Mouse (Mus musculus): ENCODE results near the gene Kmt2e. TPM values are rescaled to one million over a fixed set of nuclear protein-coding genes. Genes with fewer than 3 reads are reported as not detected.
A peak's percentile ranks its signal among the peaks of the same experiment; 100 is the strongest.
"Not testable (repeated sequence)": the region's sequence is repeated elsewhere in the genome, so short reads cannot be mapped to it uniquely, and the experiment has no call there.

Gene Kmt2e
- polyA plus RNA-seq, 1 experiment from 2014 or later: 143 TPM

GRCm38 (mm10) chr5:23439857-23440256, 5.6 kb downstream of the Kmt2e start:
- Histone ChIP-seq H3K4me1 (peaks cover 11% of the 10 kb centered on the region), H3K4me3 (no peak overlapping the region), H3K4me2 (replicated peaks) (no peak overlapping the region), H3K27me3 (no peaks in the 10 kb centered on the region), H3K36me3 (no peaks in the 10 kb centered on the region), H3K27ac (replicated peaks) (no peak overlapping the region), H3K9me3 (no peaks in the 10 kb centered on the region), H3K9ac (replicated peaks) (no peak overlapping the region)
- 87% methylated on average over 3 of the region's 3 CpGs for WGBS
- ATAC-seq (ENCODE audit: low FRiP score, low read depth): no peak

DNA sequence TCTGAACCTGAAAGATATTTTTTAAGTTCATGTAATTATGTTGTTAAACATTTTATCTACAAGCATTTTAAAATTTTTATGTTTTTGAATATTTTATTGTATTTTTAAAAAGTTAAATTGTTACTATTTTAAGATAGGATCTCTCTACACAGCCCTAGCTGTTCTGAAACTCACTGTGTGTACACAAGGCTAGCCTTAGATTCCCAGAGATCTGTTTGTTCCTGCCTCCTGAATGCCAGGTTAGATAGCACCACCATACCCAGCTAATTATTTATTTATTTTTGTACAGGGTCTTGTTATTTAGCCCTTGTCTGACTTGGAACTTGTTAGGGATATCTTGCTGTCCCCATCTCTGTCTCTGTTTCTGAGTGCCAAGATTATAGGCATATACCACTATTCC, 6.3 kb downstream of the Kmt2e start:
- Histone ChIP-seq H3K9ac (replicated peaks) (no peak overlapping the region), H3K4me1 (peaks cover 11% of the 10 kb centered on the region), H3K4me2 (replicated peaks) (no peak overlapping the region), H3K27ac (replicated peaks) (no peak overlapping the region), H3K4me3 (no peak overlapping the region), H3K27me3 (no peaks in the 10 kb centered on the region), H3K9me3 (no peaks in the 10 kb centered on the region), H3K36me3 (no peaks in the 10 kb centered on the region)
- ATAC-seq (ENCODE audit: low FRiP score, low read depth): no peak

DNA sequence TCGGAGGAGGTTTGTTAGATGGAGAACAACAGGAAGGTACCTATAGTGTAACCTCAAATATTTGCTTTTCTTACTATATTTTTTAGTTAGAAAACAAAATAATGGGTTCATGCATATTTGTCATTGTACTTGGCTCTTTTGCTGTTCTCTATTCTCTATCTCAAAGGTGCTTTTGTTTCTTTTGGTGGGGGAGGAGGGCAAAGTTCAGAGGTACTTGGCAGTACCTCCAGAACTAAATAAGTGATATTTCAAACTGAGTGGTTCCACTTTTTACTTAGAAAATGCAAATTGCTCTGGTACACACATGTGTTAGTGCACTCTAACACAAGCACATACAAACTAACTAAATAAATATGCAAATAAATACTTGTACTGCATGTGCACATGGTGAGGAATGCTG, 7.7 kb downstream of the Kmt2e start:
- Histone ChIP-seq H3K4me2 (replicated peaks) (no peak overlapping the region), H3K9me3 (no peaks in the 10 kb centered on the region), H3K4me3 (no peak overlapping the region), H3K36me3 (no peaks in the 10 kb centered on the region), H3K4me1 (peaks cover 8% of the 10 kb centered on the region; the same call in 1 of the 2 replicates), H3K27me3 (no peaks in the 10 kb centered on the region), H3K27ac (replicated peaks) (no peak overlapping the region), H3K9ac (replicated peaks) (no peak overlapping the region)
- no peak for ATAC-seq (ENCODE audit: low FRiP score, low read depth)
- WGBS: 100% methylated on average over 1 of the region's 1 CpGs

GRCm38 (mm10) chr5:23444411-23444810, 10.2 kb downstream of the Kmt2e start:
- WGBS: 85% methylated on average over 4 of the region's 4 CpGs
- ATAC-seq (ENCODE audit: low FRiP score, low read depth): no peak
- H3K9ac ChIP-seq (replicated peaks): no peak overlapping the region

GRCm38 (mm10) chr5:23453561-23453960, 19.3 kb downstream of the Kmt2e start:
- 82% methylated on average over 2 of the region's 2 CpGs for WGBS
- not testable (repeated sequence) for H3K9me3 ChIP-seq; H3K4me3 ChIP-seq; H3K4me2 ChIP-seq (replicated peaks); H3K27ac ChIP-seq (replicated peaks); H3K9ac ChIP-seq (replicated peaks); ATAC-seq (ENCODE audit: low FRiP score, low read depth); H3K4me1 ChIP-seq; H3K27me3 ChIP-seq
- H3K36me3 ChIP-seq: peaks cover 23% of the 10 kb centered on the region

More at GRCm38 (mm10) chr5:23444411-23444810, 10.2 kb downstream of the Kmt2e start:
- Histone ChIP-seq H3K36me3 (no peaks in the 10 kb centered on the region), H3K9me3 (no peaks in the 10 kb centered on the region), H3K27me3 (no peaks in the 10 kb centered on the region), H3K4me2 (replicated peaks) (no peak overlapping the region), H3K27ac (replicated peaks) (no peak overlapping the region), H3K4me1 (0 out of 2 replicates have a peak, but pooled peaks cover 4% of the 10 kb centered on the region), H3K4me3 (no peak overlapping the region)

DNA sequence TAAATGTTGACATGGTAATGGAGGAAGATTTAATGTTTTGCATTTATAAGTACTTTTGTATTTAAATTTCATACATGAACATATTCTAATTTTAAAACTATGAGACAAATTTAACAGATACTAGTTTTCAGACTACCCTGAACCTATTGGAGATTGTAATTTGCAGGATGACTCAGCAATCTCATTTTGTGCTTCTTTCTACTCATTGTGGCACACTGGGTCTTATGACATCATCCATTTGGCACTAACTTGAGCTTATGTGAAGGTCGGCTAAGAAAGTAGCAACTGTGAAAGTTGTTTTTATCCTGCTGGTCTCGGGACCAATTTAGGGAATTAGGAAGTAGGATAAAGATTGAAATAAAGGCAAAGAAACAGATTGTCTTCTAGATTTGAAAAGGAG, 27.4 kb downstream of the Kmt2e start:
- Histone ChIP-seq H3K36me3 (peaks cover 21% of the 10 kb centered on the region), H3K27me3 (no peaks in the 10 kb centered on the region), H3K4me1 (no peaks in the 10 kb centered on the region), H3K9ac (replicated peaks) (no peak overlapping the region), H3K27ac (replicated peaks) (no peak overlapping the region), H3K4me3 (no peak overlapping the region), H3K9me3 (no peaks in the 10 kb centered on the region), H3K4me2 (replicated peaks) (no peak overlapping the region)
- WGBS: 62% methylated on average over 2 of the region's 2 CpGs
- no peak for ATAC-seq (ENCODE audit: low FRiP score, low read depth)

GRCm38 (mm10) chr5:23464247-23464646, 30.0 kb downstream of the Kmt2e start:
- Histone ChIP-seq H3K4me2 (replicated peaks) (no peak overlapping the region), H3K9ac (replicated peaks) (no peak overlapping the region), H3K27me3 (no peaks in the 10 kb centered on the region), H3K36me3 (peaks cover 34% of the 10 kb centered on the region), H3K27ac (replicated peaks) (no peak overlapping the region), H3K9me3 (no peaks in the 10 kb centered on the region), H3K4me3 (no peak overlapping the region), H3K4me1 (no peaks in the 10 kb centered on the region)
- ATAC-seq (ENCODE audit: low FRiP score, low read depth): no peak
- WGBS: 98% methylated on average over 3 of the region's 3 CpGs

DNA sequence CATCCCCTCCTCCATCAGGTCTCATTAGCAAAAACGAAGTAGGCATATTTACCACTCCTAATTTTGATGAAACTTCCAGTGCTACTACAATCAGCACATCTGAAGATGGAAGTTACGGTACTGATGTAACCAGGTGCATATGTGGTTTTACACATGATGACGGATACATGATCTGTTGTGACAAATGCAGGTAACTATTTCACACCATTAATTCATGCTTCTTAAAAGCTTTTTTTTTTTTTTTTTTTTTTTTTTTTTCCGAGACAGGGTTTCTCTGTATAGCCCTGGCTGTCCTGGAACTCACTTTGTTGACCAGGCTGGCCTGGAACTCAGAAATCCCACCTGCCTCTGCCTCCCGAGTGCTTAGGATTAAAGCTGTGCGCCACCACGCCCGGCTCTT, 30.5 kb downstream of the Kmt2e start:
- no peak for ATAC-seq (ENCODE audit: low FRiP score, low read depth)
- no peak overlapping the region for H3K4me3 ChIP-seq
- H3K4me2 ChIP-seq (replicated peaks): no peak overlapping the region
- H3K4me1 ChIP-seq: no peaks in the 10 kb centered on the region
- no peaks in the 10 kb centered on the region for H3K9me3 ChIP-seq
- H3K27ac ChIP-seq (replicated peaks): no peak overlapping the region
- H3K9ac ChIP-seq (replicated peaks): no peak overlapping the region
- H3K27me3 ChIP-seq: no peaks in the 10 kb centered on the region
- H3K36me3 ChIP-seq: peaks cover 35% of the 10 kb centered on the region
- WGBS: 90% methylated on average over 8 of the region's 8 CpGs

GRCm38 (mm10) chr5:23466546-23466945, 32.3 kb downstream of the Kmt2e start:
- Histone ChIP-seq H3K36me3 (peaks cover 43% of the 10 kb centered on the region), H3K4me3 (no peak overlapping the region), H3K27me3 (no peaks in the 10 kb centered on the region), H3K9me3 (no peaks in the 10 kb centered on the region), H3K27ac (replicated peaks) (no peak overlapping the region), H3K9ac (replicated peaks) (no peak overlapping the region), H3K4me1 (no peaks in the 10 kb centered on the region), H3K4me2 (replicated peaks) (no peak overlapping the region)
- no peak for ATAC-seq (ENCODE audit: low FRiP score, low read depth)
- WGBS: 97% methylated on average over 4 of the region's 4 CpGs

DNA sequence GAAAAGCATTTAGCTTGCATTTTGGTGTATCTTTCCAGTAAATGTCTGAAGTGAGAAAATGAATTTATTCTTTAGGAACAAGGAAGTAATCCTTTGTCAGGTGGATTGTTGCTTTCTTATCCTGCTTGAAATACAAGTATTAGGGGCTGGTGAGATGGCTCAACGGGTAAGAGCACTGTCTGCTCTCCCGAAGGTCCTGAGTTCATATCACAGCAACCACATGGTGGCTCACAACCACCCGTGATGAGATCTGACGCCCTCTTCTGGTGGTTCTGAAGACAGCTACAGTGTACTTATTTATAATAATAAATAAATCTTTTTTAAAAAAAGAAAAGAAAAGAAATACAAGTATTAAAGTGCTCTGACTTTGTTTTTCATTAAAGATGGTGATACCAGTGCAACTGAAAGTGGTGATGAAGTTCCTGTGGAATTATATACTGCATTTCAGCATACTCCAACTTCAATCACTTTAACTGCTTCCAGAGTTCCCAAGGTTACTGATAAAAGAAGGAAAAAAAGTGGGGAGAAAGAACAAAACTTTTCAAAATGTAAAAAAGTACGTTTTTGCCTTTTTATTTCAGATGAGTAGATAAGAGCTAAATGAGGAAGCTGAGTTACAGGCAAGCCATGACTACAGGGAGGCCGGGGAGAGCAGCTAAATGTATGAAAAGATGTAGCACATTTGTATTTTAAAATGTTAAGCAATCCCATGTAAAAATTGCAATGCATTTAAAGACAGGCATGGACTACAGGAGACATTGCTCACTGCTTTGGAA, 39.0 kb downstream of the Kmt2e start:
- H3K4me1 ChIP-seq: no peaks in the 10 kb centered on the region
- ATAC-seq (ENCODE audit: low FRiP score, low read depth): no peak
- no peak overlapping the region for H3K9ac ChIP-seq (replicated peaks)
- no peak overlapping the region for H3K27ac ChIP-seq (replicated peaks)
- no peaks in the 10 kb centered on the region for H3K27me3 ChIP-seq
- H3K4me2 ChIP-seq (replicated peaks): no peak overlapping the region
- no peaks in the 10 kb centered on the region for H3K9me3 ChIP-seq
- 81% methylated on average over 6 of the region's 6 CpGs for WGBS
- H3K36me3 ChIP-seq: peaks cover 47% of the 10 kb centered on the region
- H3K4me3 ChIP-seq: no peak overlapping the region

DNA sequence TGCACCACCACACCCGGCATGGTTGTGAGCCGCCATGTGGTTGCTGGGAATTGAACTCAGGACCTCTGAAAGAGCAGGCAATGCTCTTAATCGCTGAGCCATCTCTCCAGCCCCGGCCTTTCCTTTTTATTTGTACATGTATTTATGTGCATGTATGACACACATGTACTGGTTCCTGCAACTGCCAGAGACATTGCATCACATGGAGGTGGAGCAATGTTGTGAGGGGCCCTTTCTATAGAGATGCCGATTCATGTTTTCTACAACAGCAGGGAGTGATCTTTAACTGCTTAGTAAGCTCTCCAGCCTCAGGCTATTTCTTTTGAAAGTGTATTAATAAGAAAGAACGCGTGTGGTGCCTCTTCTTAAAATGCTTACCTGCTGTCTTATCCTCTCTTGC, 49.6 kb downstream of the Kmt2e start:
- Histone ChIP-seq H3K4me2 (replicated peaks) (no peak overlapping the region), H3K36me3 (peaks cover 80% of the 10 kb centered on the region), H3K9ac (replicated peaks) (no peak overlapping the region)

DNA sequence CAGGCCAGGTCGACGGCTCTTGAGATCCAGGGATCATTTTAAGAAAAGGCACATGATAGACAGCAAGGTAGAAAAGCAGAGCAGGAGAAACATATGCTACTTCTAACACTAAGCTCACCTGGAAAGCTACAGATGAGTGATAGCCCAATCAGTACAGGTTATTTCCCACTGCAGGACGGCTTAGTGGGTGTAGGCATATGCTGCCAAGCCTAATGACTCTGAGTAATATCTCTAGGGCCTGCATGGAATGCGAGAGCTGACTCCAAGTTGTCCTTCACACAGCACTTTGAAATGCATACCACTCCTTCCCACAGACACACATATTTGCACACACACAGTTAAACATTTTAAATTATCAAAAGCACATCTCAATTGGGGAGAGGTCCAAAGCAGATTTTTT, 55.0 kb downstream of the Kmt2e start:
- H3K27ac ChIP-seq (replicated peaks): no peak overlapping the region
- no peak overlapping the region for H3K9ac ChIP-seq (replicated peaks)
- H3K27me3 ChIP-seq: no peaks in the 10 kb centered on the region
- H3K4me2 ChIP-seq (replicated peaks): no peak overlapping the region
- 86% methylated on average over 4 of the region's 4 CpGs for WGBS
- H3K36me3 ChIP-seq: peaks cover 79% of the 10 kb centered on the region
- no peak for ATAC-seq (ENCODE audit: low FRiP score, low read depth)
- no peaks in the 10 kb centered on the region for H3K9me3 ChIP-seq
- H3K4me1 ChIP-seq: no peaks in the 10 kb centered on the region
- H3K4me3 ChIP-seq: no peak overlapping the region

More for the DNA sequence above, 49.6 kb downstream of the Kmt2e start:
- Histone ChIP-seq H3K9me3 (no peaks in the 10 kb centered on the region), H3K4me3 (no peak overlapping the region), H3K4me1 (no peaks in the 10 kb centered on the region), H3K27ac (replicated peaks) (no peak overlapping the region), H3K27me3 (no peaks in the 10 kb centered on the region)
- WGBS: 94% methylated on average over 7 of the region's 7 CpGs
- ATAC-seq (ENCODE audit: low FRiP score, low read depth): no peak

DNA sequence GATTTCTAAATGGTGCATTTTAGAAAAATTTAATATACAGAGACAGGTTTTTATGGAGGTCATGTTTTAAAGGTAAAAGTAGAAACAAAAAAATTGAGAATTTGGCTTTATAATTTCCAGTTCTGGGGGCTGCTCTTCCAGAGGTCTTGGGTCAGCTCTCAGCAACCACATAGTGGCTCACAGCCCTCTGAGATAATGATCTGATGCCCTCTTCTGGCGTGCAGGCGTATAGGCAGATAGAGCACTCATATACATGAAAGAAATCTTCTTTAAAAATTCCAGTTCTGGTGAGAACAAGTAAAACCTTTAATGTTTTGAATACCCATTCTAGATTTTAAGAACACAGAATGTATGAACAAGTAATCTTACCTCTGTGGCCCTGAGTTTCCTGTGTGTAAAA, 56.6 kb downstream of the Kmt2e start:
- peak; percentile 75; the same call in 1 of the 2 replicates for ATAC-seq (ENCODE audit: low FRiP score, low read depth)
- Histone ChIP-seq H3K9me3 (no peaks in the 10 kb centered on the region), H3K4me2 (replicated peaks) (no peak overlapping the region), H3K4me1 (no peaks in the 10 kb centered on the region), H3K36me3 (peaks cover 79% of the 10 kb centered on the region), H3K4me3 (no peak overlapping the region), H3K27ac (replicated peaks) (no peak overlapping the region), H3K27me3 (no peaks in the 10 kb centered on the region), H3K9ac (replicated peaks) (no peak overlapping the region)
- 59% methylated on average over 2 of the region's 2 CpGs for WGBS
